Mouse (Mus musculus) heart, embryonic 16.5 days (tissue): ENCODE measurements around the gene Mtrex. TPM values are rescaled to one million over a fixed set of nuclear protein-coding genes. Genes with fewer than 3 reads are reported as not detected.

Experiments
- ATAC-seq: fragments of 200-750 bp; cut with Nextera tagmentation; replicated peaks from 2 replicates; pipeline ENCODE4 v1.8.0; 2017; ENCODE audit warnings: moderate number of reproducible peaks; ENCODE audit not compliant: insufficient read depth, low FRiP score; ENCODE audit errors: extremely low read depth
- H3K27ac ChIP-seq: fragments of 300-500 bp; sonication (generic); 2 replicates; pipeline ENCODE4 v1.5.1; 2014; ENCODE audit warnings: mild to moderate bottlenecking, low read length, control low read depth, moderate library complexity
- H3K27me3 ChIP-seq: fragments of 300-500 bp; sonication (generic); 2 replicates; pipeline ENCODE4 v1.6.1; 2014; ENCODE audit warnings: low read length, mixed read lengths; ENCODE audit not compliant: control insufficient read depth, insufficient read depth
- H3K36me3 ChIP-seq: fragments of 300-500 bp; sonication (generic); 2 replicates; pipeline ENCODE4 v1.6.1; 2014; ENCODE audit not compliant: control insufficient read depth, insufficient read depth
- H3K4me1 ChIP-seq: fragments of 300-500 bp; sonication (generic); 2 replicates; pipeline ENCODE4 v1.6.1; 2014; ENCODE audit warnings: low read length, mixed read lengths; ENCODE audit not compliant: control insufficient read depth, insufficient read depth
- H3K4me2 ChIP-seq: fragments of 300-500 bp; sonication (generic); 2 replicates; pipeline ENCODE4 v1.6.1; 2014; ENCODE audit warnings: low read depth, mild to moderate bottlenecking, control low read depth, low read length
- H3K4me3 ChIP-seq: fragments of 300-500 bp; sonication (generic); 2 replicates; pipeline ENCODE4 v1.5.1; 2014; ENCODE audit warnings: mild to moderate bottlenecking, control low read depth, low read length
- H3K9ac ChIP-seq: fragments of 300-500 bp; sonication (generic); 2 replicates; pipeline ENCODE4 v1.6.1; 2014; ENCODE audit warnings: low read length, control low read depth
- H3K9me3 ChIP-seq: fragments of 300-500 bp; sonication (generic); replicated peaks from 2 replicates; pipeline ENCODE4 v1.6.1; 2016; ENCODE audit warnings: low read length; ENCODE audit not compliant: control insufficient read depth
- WGBS: fragments of 180-500 bp; shearing (Covaris S2); extraction: QIAGEN DNeasy Blood & Tissue Kit; methylation state at CpG from one replicate; pipeline ENCODE4 v1.1.7; 2014; 5-methylcytosine and 5-hydroxymethylcytosine counted together
- polyA plus RNA-seq: library from polyadenylated mRNA; unstranded; fragments of >200 nt; fragmentation: Nextera tagmentation; extraction: Ambion mirVana; gene quantifications from 2 replicates; pipeline ENCODE4 v1.2.1, GENCODE M21; 2015

The Mtrex gene
- polyA plus RNA-seq, 1 experiment from 2014 or later, result 48.8 TPM

GRCm38 (mm10) chr13:112838562-112839232, 88.5 kb downstream of the Mtrex start:
- ATAC-seq, result no peak
- Histone ChIP-seq H3K4me1 (peaks cover 2% of the 10 kb centered on the region; the same call in 1 of the 2 replicates), H3K27ac (no peak overlapping the region), H3K9ac (no peak overlapping the region), H3K4me3 (no peak overlapping the region), H3K36me3 (peaks cover 6% of the 10 kb centered on the region; the same call in 1 of the 2 replicates), H3K9me3 (no peaks in the 10 kb centered on the region; the same call in 1 of the 2 replicates), H3K4me2 (no peak overlapping the region), H3K27me3 (no peaks in the 10 kb centered on the region)
- WGBS, result 83% methylated on average over 6 of the region's 6 CpGs

- H3K4me3 ChIP-seq, result no peak overlapping the region
- peaks cover 2% of the 10 kb centered on the region; the same call in 1 of the 2 replicates for H3K4me1 ChIP-seq
- no peak overlapping the region for H3K27ac ChIP-seq
- peaks cover 6% of the 10 kb centered on the region; the same call in 1 of the 2 replicates for H3K36me3 ChIP-seq
- no peak overlapping the region for H3K9ac ChIP-seq
- no peaks in the 10 kb centered on the region for H3K27me3 ChIP-seq
- no peak overlapping the region for H3K4me2 ChIP-seq
- no peaks in the 10 kb centered on the region for H3K9me3 ChIP-seq
- no peak for ATAC-seq
- 77% methylated on average over 9 of the region's 9 CpGs for WGBS
These were observed 89.5 kb downstream of the Mtrex start for GRCm38 (mm10) chr13:112837621-112838155.

GRCm38 (mm10) chr13:112836951-112837350, 90.2 kb downstream of the Mtrex start:
- H3K4me3 ChIP-seq, result no peak overlapping the region

GRCm38 (mm10) chr13:112835113-112835512, 92.1 kb downstream of the Mtrex start:
- peak; percentile 63 for ATAC-seq
- Histone ChIP-seq H3K9ac (peak overlapping the region; percentile 64; the same call in 1 of the 2 replicates), H3K4me1 (peaks cover 2% of the 10 kb centered on the region; the same call in 1 of the 2 replicates), H3K27ac (peak overlapping the region; percentile 37), H3K4me2 (peak overlapping the region; percentile 56), H3K36me3 (no peaks in the 10 kb centered on the region), H3K9me3 (no peaks in the 10 kb centered on the region), H3K4me3 (peak overlapping the region; percentile 10; the same call in 1 of the 2 replicates), H3K27me3 (no peaks in the 10 kb centered on the region)
- 23% methylated on average over 12 of the region's 12 CpGs for WGBS

More at GRCm38 (mm10) chr13:112836951-112837350, 90.2 kb downstream of the Mtrex start:
- Histone ChIP-seq H3K9ac (no peak overlapping the region), H3K36me3 (no peaks in the 10 kb centered on the region), H3K27ac (no peak overlapping the region), H3K27me3 (no peaks in the 10 kb centered on the region), H3K4me1 (peaks cover 2% of the 10 kb centered on the region; the same call in 1 of the 2 replicates), H3K9me3 (no peaks in the 10 kb centered on the region), H3K4me2 (no peak overlapping the region)
- 87% methylated on average over 2 of the region's 2 CpGs for WGBS
- no peak for ATAC-seq

- peaks cover 2% of the 10 kb centered on the region; the same call in 1 of the 2 replicates for H3K4me1 ChIP-seq
- no peaks in the 10 kb centered on the region for H3K36me3 ChIP-seq
- WGBS, result 65% methylated on average over 3 of the region's 3 CpGs
- no peaks in the 10 kb centered on the region for H3K27me3 ChIP-seq
- no peak overlapping the region for H3K4me3 ChIP-seq
- H3K9ac ChIP-seq, result no peak overlapping the region
- no peak overlapping the region for H3K27ac ChIP-seq
- no peak for ATAC-seq
- no peak overlapping the region for H3K4me2 ChIP-seq
- H3K9me3 ChIP-seq, result no peaks in the 10 kb centered on the region
These were observed 93.3 kb downstream of the Mtrex start for GRCm38 (mm10) chr13:112833895-112834263.

GRCm38 (mm10) chr13:112833253-112833894, 93.8 kb downstream of the Mtrex start:
- ATAC-seq, result no peak
- H3K9ac ChIP-seq, result no peak overlapping the region
- 81% methylated on average over 20 of the region's 20 CpGs for WGBS
- no peaks in the 10 kb centered on the region for H3K9me3 ChIP-seq
- H3K27ac ChIP-seq, result no peak overlapping the region
- no peaks in the 10 kb centered on the region for H3K36me3 ChIP-seq
- H3K4me3 ChIP-seq, result no peak overlapping the region
- H3K4me1 ChIP-seq, result peaks cover 2% of the 10 kb centered on the region; the same call in 1 of the 2 replicates
- H3K27me3 ChIP-seq, result no peaks in the 10 kb centered on the region
- H3K4me2 ChIP-seq, result no peak overlapping the region

- ATAC-seq, result no peak
- WGBS, result 51% methylated on average over 2 of the region's 2 CpGs
- H3K9me3 ChIP-seq, result no peaks in the 10 kb centered on the region
These were observed 94.6 kb downstream of the Mtrex start for GRCm38 (mm10) chr13:112832589-112832988.

GRCm38 (mm10) chr13:112829619-112830018, 97.6 kb downstream of the Mtrex start:
- no peaks in the 10 kb centered on the region for H3K36me3 ChIP-seq
- no peak overlapping the region for H3K4me3 ChIP-seq
- no peaks in the 10 kb centered on the region for H3K27me3 ChIP-seq
- no peaks in the 10 kb centered on the region for H3K9me3 ChIP-seq
- 92% methylated on average over 2 of the region's 2 CpGs for WGBS
- H3K9ac ChIP-seq, result no peak overlapping the region
- no peak for ATAC-seq
- no peak overlapping the region for H3K4me2 ChIP-seq
- no peaks in the 10 kb centered on the region for H3K4me1 ChIP-seq
- no peak overlapping the region for H3K27ac ChIP-seq

More at GRCm38 (mm10) chr13:112832589-112832988, 94.6 kb downstream of the Mtrex start:
- Histone ChIP-seq H3K27me3 (no peaks in the 10 kb centered on the region), H3K4me2 (no peak overlapping the region), H3K4me3 (no peak overlapping the region), H3K4me1 (peaks cover 2% of the 10 kb centered on the region; the same call in 1 of the 2 replicates), H3K9ac (no peak overlapping the region), H3K27ac (no peak overlapping the region), H3K36me3 (no peaks in the 10 kb centered on the region)

GRCm38 (mm10) chr13:112825479-112825878, 101.7 kb downstream of the Mtrex start:
- Histone ChIP-seq H3K4me3 (no peak overlapping the region), H3K4me1 (peaks cover 12% of the 10 kb centered on the region; the same call in 1 of the 2 replicates), H3K27me3 (no peaks in the 10 kb centered on the region), H3K9me3 (no peaks in the 10 kb centered on the region), H3K9ac (no peak overlapping the region), H3K36me3 (no peaks in the 10 kb centered on the region), H3K4me2 (no peak overlapping the region), H3K27ac (no peak overlapping the region)
- WGBS, result 71% methylated on average over 6 of the region's 6 CpGs
- no peak for ATAC-seq
